Mouse (Mus musculus) embryonic facial prominence, embryonic 12.5 days (tissue): ENCODE results near the gene Castor2. TPM values are rescaled to one million over a fixed set of nuclear protein-coding genes. Genes with fewer than 3 reads are reported as not detected.

Experiments
- ATAC-seq: fragments of 200-750 bp; cut with Nextera tagmentation; 2 replicates; pipeline ENCODE4 v1.8.0; 2017; ENCODE audit not compliant: insufficient number of reproducible peaks, insufficient read depth, low FRiP score, low TSS enrichment
- H3K27ac ChIP-seq: fragments of 300-500 bp; sonication (generic); 2 replicates; pipeline ENCODE4 v1.5.1; 2016; ENCODE audit warnings: mild to moderate bottlenecking
- H3K27me3 ChIP-seq: fragments of 300-500 bp; sonication (generic); 2 replicates; pipeline ENCODE4 v1.6.1; 2016; ENCODE audit warnings: mild to moderate bottlenecking, moderate library complexity
- H3K36me3 ChIP-seq: fragments of 300-500 bp; sonication (generic); 2 replicates; pipeline ENCODE4 v1.6.1; 2016; ENCODE audit warnings: mild to moderate bottlenecking
- H3K4me1 ChIP-seq: fragments of 300-500 bp; sonication (generic); 2 replicates; pipeline ENCODE4 v1.6.1; 2016
- H3K4me2 ChIP-seq: fragments of 300-500 bp; sonication (generic); replicated peaks from 2 replicates; pipeline ENCODE4 v1.6.1; 2016; ENCODE audit warnings: mild to moderate bottlenecking, moderate library complexity
- H3K4me3 ChIP-seq: fragments of 300-500 bp; sonication (generic); 2 replicates; pipeline ENCODE4 v1.5.1; 2016; ENCODE audit warnings: mild to moderate bottlenecking
- H3K9ac ChIP-seq: fragments of 300-500 bp; sonication (generic); 2 replicates; pipeline ENCODE4 v1.6.1; 2016; ENCODE audit warnings: mild to moderate bottlenecking, moderate library complexity
- H3K9me3 ChIP-seq: fragments of 300-500 bp; sonication (generic); 2 replicates; pipeline ENCODE4 v1.6.1; 2016; ENCODE audit warnings: mild to moderate bottlenecking, moderate library complexity
- WGBS: fragments of 180-500 bp; shearing (Covaris S2); methylation state at CpG from one replicate; pipeline ENCODE4 v1.1.7; 2016; 5-methylcytosine and 5-hydroxymethylcytosine counted together
- polyA plus RNA-seq: library from polyadenylated mRNA; unstranded; fragments of >200 nt; fragmentation: Nextera tagmentation; extraction: Ambion mirVana; gene quantifications from 2 replicates; pipeline ENCODE4 v1.2.1, GENCODE M21; 2016

The Castor2 gene
- polyA plus RNA-seq, 1 experiment from 2014 or later: 9.4 TPM

GRCm38 (mm10) chr5:134136022-134136421 is 36.5 kb downstream of the Castor2 start:
- H3K9me3 ChIP-seq: no peaks in the 10 kb centered on the region
- WGBS: 97% methylated on average over 12 of the region's 12 CpGs
- H3K4me2 ChIP-seq: no peak overlapping the region
- no peaks in the 10 kb centered on the region for H3K27me3 ChIP-seq
- H3K4me1 ChIP-seq: no peaks in the 10 kb centered on the region
- no peak overlapping the region for H3K27ac ChIP-seq
- no peak for ATAC-seq
- no peak overlapping the region for H3K9ac ChIP-seq
- peaks cover 54% of the 10 kb centered on the region for H3K36me3 ChIP-seq
- no peak overlapping the region for H3K4me3 ChIP-seq

- Histone ChIP-seq H3K4me2 (no peak overlapping the region), H3K9ac (no peak overlapping the region), H3K9me3 (no peaks in the 10 kb centered on the region), H3K36me3 (peaks cover 61% of the 10 kb centered on the region), H3K27ac (no peak overlapping the region), H3K4me1 (no peaks in the 10 kb centered on the region), H3K27me3 (no peaks in the 10 kb centered on the region), H3K4me3 (no peak overlapping the region)
- ATAC-seq: no peak
- 78% methylated on average over 5 of the region's 5 CpGs for WGBS
Observed at GRCm38 (mm10) chr5:134137933-134138332, 38.4 kb downstream of the Castor2 start.

- 89% methylated on average over 6 of the region's 6 CpGs for WGBS
Observed at GRCm38 (mm10) chr5:134139429-134139828, 39.9 kb downstream of the Castor2 start.

GRCm38 (mm10) chr5:134141236-134141635 is 41.7 kb downstream of the Castor2 start:
- H3K4me2 ChIP-seq: no peak overlapping the region
- ATAC-seq: no peak
- H3K9ac ChIP-seq: no peak overlapping the region
- WGBS: 73% methylated on average over 7 of the region's 7 CpGs
- peaks cover 50% of the 10 kb centered on the region for H3K36me3 ChIP-seq
- H3K4me3 ChIP-seq: no peak overlapping the region
- H3K4me1 ChIP-seq: no peaks in the 10 kb centered on the region; the same call in 1 of the 2 replicates
- no peaks in the 10 kb centered on the region for H3K9me3 ChIP-seq
- no peaks in the 10 kb centered on the region for H3K27me3 ChIP-seq
- H3K27ac ChIP-seq: no peak overlapping the region

More at GRCm38 (mm10) chr5:134139429-134139828, 39.9 kb downstream of the Castor2 start:
- Histone ChIP-seq H3K9me3 (no peaks in the 10 kb centered on the region), H3K36me3 (peaks cover 57% of the 10 kb centered on the region), H3K4me2 (no peak overlapping the region), H3K27ac (no peak overlapping the region), H3K4me3 (no peak overlapping the region), H3K4me1 (no peaks in the 10 kb centered on the region; the same call in 1 of the 2 replicates), H3K27me3 (no peaks in the 10 kb centered on the region), H3K9ac (no peak overlapping the region)
- ATAC-seq: no peak

- H3K36me3 ChIP-seq: peaks cover 39% of the 10 kb centered on the region
- no peak for ATAC-seq
- H3K4me1 ChIP-seq: no peaks in the 10 kb centered on the region; the same call in 1 of the 2 replicates
- no peaks in the 10 kb centered on the region for H3K9me3 ChIP-seq
- no peak overlapping the region for H3K9ac ChIP-seq
- WGBS: 81% methylated on average over 11 of the region's 11 CpGs
- H3K27me3 ChIP-seq: no peaks in the 10 kb centered on the region
- H3K4me2 ChIP-seq: no peak overlapping the region
- H3K27ac ChIP-seq: no peak overlapping the region
- H3K4me3 ChIP-seq: no peak overlapping the region
Observed at GRCm38 (mm10) chr5:134142381-134142780, 42.9 kb downstream of the Castor2 start.

- WGBS: 94% methylated on average over 8 of the region's 8 CpGs
- no peak overlapping the region for H3K27ac ChIP-seq
- H3K4me1 ChIP-seq: no peaks in the 10 kb centered on the region; the same call in 1 of the 2 replicates
- no peak overlapping the region for H3K9ac ChIP-seq
- H3K36me3 ChIP-seq: peaks cover 49% of the 10 kb centered on the region
- no peak for ATAC-seq
- no peak overlapping the region for H3K4me2 ChIP-seq
- H3K9me3 ChIP-seq: no peaks in the 10 kb centered on the region
- H3K4me3 ChIP-seq: no peak overlapping the region
- H3K27me3 ChIP-seq: no peaks in the 10 kb centered on the region
Observed at GRCm38 (mm10) chr5:134144986-134145385, 45.5 kb downstream of the Castor2 start.

- H3K36me3 ChIP-seq: peaks cover 68% of the 10 kb centered on the region
- H3K4me2 ChIP-seq: no peak overlapping the region
- H3K27me3 ChIP-seq: no peaks in the 10 kb centered on the region
- 80% methylated on average over 10 of the region's 10 CpGs for WGBS
- H3K4me1 ChIP-seq: no peaks in the 10 kb centered on the region; the same call in 1 of the 2 replicates
- H3K9me3 ChIP-seq: no peaks in the 10 kb centered on the region
- H3K9ac ChIP-seq: no peak overlapping the region; the same call in 1 of the 2 replicates
- no peak overlapping the region for H3K27ac ChIP-seq
- ATAC-seq: no peak
- H3K4me3 ChIP-seq: no peak overlapping the region
Observed at GRCm38 (mm10) chr5:134147194-134147753, 47.8 kb downstream of the Castor2 start.

GRCm38 (mm10) chr5:134148153-134148552 is 48.6 kb downstream of the Castor2 start:
- ATAC-seq: no peak
- Histone ChIP-seq H3K27me3 (no peaks in the 10 kb centered on the region), H3K27ac (no peak overlapping the region), H3K36me3 (peaks cover 69% of the 10 kb centered on the region), H3K4me1 (no peaks in the 10 kb centered on the region; the same call in 1 of the 2 replicates), H3K9ac (no peak overlapping the region), H3K4me3 (no peak overlapping the region), H3K4me2 (no peak overlapping the region), H3K9me3 (no peaks in the 10 kb centered on the region)
- WGBS: 86% methylated on average over 4 of the region's 4 CpGs

GRCm38 (mm10) chr5:134151895-134152294 is 52.4 kb downstream of the Castor2 start:
- no peak overlapping the region for H3K9ac ChIP-seq
- no peaks in the 10 kb centered on the region for H3K4me1 ChIP-seq
- 84% methylated on average over 11 of the region's 11 CpGs for WGBS
- ATAC-seq: no peak
- H3K9me3 ChIP-seq: no peaks in the 10 kb centered on the region
- no peaks in the 10 kb centered on the region for H3K27me3 ChIP-seq
- no peak overlapping the region for H3K4me3 ChIP-seq
- H3K4me2 ChIP-seq: no peak overlapping the region
- no peak overlapping the region for H3K27ac ChIP-seq
- H3K36me3 ChIP-seq: peaks cover 88% of the 10 kb centered on the region

GRCm38 (mm10) chr5:134155916-134156466 is 56.5 kb downstream of the Castor2 start:
- H3K4me2 ChIP-seq: no peak overlapping the region
- no peak overlapping the region for H3K9ac ChIP-seq
- no peaks in the 10 kb centered on the region for H3K4me1 ChIP-seq
- no peaks in the 10 kb centered on the region for H3K27me3 ChIP-seq
- no peaks in the 10 kb centered on the region for H3K9me3 ChIP-seq
- peaks cover 92% of the 10 kb centered on the region for H3K36me3 ChIP-seq
- no peak overlapping the region for H3K4me3 ChIP-seq
- 92% methylated on average over 7 of the region's 7 CpGs for WGBS
- H3K27ac ChIP-seq: no peak overlapping the region
- no peak for ATAC-seq

- no peak for ATAC-seq
- 86% methylated on average over 5 of the region's 5 CpGs for WGBS
- no peak overlapping the region for H3K4me3 ChIP-seq
Observed at GRCm38 (mm10) chr5:134164688-134165087, 65.2 kb downstream of the Castor2 start.

GRCm38 (mm10) chr5:134166642-134167041 is 67.1 kb downstream of the Castor2 start:
- Histone ChIP-seq H3K9ac (no peak overlapping the region), H3K27ac (no peak overlapping the region), H3K9me3 (no peaks in the 10 kb centered on the region), H3K4me2 (no peak overlapping the region), H3K4me3 (no peak overlapping the region), H3K27me3 (no peaks in the 10 kb centered on the region), H3K36me3 (peaks cover 57% of the 10 kb centered on the region), H3K4me1 (no peaks in the 10 kb centered on the region)
- no peak for ATAC-seq
- 95% methylated on average over 7 of the region's 7 CpGs for WGBS

More at GRCm38 (mm10) chr5:134164688-134165087, 65.2 kb downstream of the Castor2 start:
- peaks cover 56% of the 10 kb centered on the region for H3K36me3 ChIP-seq
- no peak overlapping the region for H3K9ac ChIP-seq
- H3K4me2 ChIP-seq: no peak overlapping the region
- no peak overlapping the region for H3K27ac ChIP-seq
- no peaks in the 10 kb centered on the region for H3K27me3 ChIP-seq
- H3K4me1 ChIP-seq: no peaks in the 10 kb centered on the region
- H3K9me3 ChIP-seq: no peaks in the 10 kb centered on the region
